Mouse (Mus musculus): ENCODE measurements around the gene Tmem97. TPM values are rescaled to one million over a fixed set of nuclear protein-coding genes. Genes with fewer than 3 reads are reported as not detected.

Tmem97 gene
- polyA plus RNA-seq, 1 experiment from 2014 or later = 66.7 TPM

DNA sequence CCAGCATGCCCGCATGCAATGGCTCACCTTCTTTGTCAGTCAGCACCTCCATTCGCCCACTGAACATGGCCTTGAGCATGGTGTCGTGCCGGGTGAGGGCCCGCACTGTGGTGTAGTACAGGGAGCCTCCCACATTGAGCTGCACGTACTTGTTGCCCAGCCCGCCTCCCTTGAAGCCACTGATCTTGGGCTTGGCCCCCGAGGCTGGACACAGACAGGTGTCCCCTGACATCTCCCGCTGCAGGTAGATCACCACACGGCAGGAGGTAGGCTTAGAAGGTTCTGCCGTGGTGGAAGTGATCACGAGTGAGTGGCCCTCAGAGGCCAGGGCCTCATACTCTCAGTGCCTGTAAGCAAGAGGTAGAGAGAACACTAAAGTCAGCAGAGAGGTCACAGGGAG is 20.6 kb downstream of the Tmem97 start:
- Histone ChIP-seq H3K4me3 (no peak overlapping the region), H3K9me3 (no peaks in the 10 kb centered on the region), H3K9ac (no peak overlapping the region), H3K36me3 (peaks cover 62% of the 10 kb centered on the region), H3K27ac (no peak overlapping the region), H3K27me3 (no peaks in the 10 kb centered on the region), H3K4me2 (no peak overlapping the region), H3K4me1 (peaks cover 8% of the 10 kb centered on the region)
- ATAC-seq (ENCODE audit: insufficient number of reproducible peaks, insufficient read depth, low FRiP score, low TSS enrichment, low read depth) = no peak
- 88% methylated on average over 12 of the region's 12 CpGs for WGBS

GRCm38 (mm10) chr11:78528714-78529113 is 21.9 kb downstream of the Tmem97 start:
- 88% methylated on average over 9 of the region's 9 CpGs for WGBS
- peaks cover 75% of the 10 kb centered on the region for H3K36me3 ChIP-seq
- no peaks in the 10 kb centered on the region for H3K9me3 ChIP-seq
- no peak overlapping the region for H3K27ac ChIP-seq
- H3K4me3 ChIP-seq = no peak overlapping the region
- H3K9ac ChIP-seq = no peak overlapping the region
- H3K4me1 ChIP-seq = no peaks in the 10 kb centered on the region
- H3K4me2 ChIP-seq = no peak overlapping the region
- ATAC-seq (ENCODE audit: insufficient number of reproducible peaks, insufficient read depth, low FRiP score, low TSS enrichment, low read depth) = no peak
- no peaks in the 10 kb centered on the region for H3K27me3 ChIP-seq

- Histone ChIP-seq H3K9ac (no peak overlapping the region), H3K27ac (no peak overlapping the region), H3K4me2 (no peak overlapping the region), H3K36me3 (peaks cover 99% of the 10 kb centered on the region), H3K9me3 (no peaks in the 10 kb centered on the region), H3K4me1 (no peaks in the 10 kb centered on the region), H3K27me3 (no peaks in the 10 kb centered on the region), H3K4me3 (no peak overlapping the region)
- 82% methylated on average over 2 of the region's 2 CpGs for WGBS
- ATAC-seq (ENCODE audit: insufficient number of reproducible peaks, insufficient read depth, low FRiP score, low TSS enrichment, low read depth) = no peak
Observed at GRCm38 (mm10) chr11:78524838-78525237, 25.7 kb downstream of the Tmem97 start.

DNA sequence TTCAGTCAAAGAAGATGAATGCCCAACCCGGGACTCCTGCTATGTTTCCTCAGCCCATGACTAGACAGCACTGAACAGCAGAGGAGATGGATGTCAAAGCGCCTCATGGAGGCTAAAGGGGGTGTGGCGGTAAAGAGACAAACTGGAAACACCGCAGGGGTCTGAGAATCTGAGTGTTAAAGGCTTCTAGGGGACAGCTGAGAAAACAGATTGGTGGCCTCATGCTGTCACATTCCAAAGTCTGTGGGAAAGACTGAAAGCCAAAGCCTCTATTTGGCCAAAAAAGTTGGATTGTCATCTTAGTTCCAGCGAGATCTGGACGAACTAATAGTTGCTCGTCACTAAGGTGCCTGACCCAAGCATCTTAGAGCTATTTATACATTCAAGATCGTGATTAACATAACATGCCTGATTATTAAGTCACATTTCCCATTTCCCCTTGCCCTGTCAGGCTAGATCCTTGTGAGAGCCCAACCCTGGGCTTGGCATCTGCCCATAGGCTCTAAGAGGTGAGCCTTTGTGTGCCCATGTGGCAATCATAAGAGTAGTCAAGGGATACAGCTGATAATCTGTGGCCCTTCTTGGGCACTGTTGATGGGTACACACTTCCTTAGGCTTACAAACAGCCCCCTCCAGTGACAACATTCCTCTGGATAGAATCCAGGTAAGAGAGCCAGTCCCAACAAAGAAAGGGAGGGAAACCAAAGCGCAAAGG is 27.2 kb downstream of the Tmem97 start:
- H3K9me3 ChIP-seq = no peaks in the 10 kb centered on the region
- H3K4me1 ChIP-seq = no peaks in the 10 kb centered on the region
- H3K36me3 ChIP-seq = peaks cover 98% of the 10 kb centered on the region
- no peak for ATAC-seq (ENCODE audit: insufficient number of reproducible peaks, insufficient read depth, low FRiP score, low TSS enrichment, low read depth)
- WGBS = 89% methylated on average over 9 of the region's 9 CpGs
- H3K4me3 ChIP-seq = no peak overlapping the region
- H3K4me2 ChIP-seq = no peak overlapping the region
- H3K9ac ChIP-seq = no peak overlapping the region
- H3K27ac ChIP-seq = no peak overlapping the region
- H3K27me3 ChIP-seq = no peaks in the 10 kb centered on the region

- no peak for ATAC-seq (ENCODE audit: insufficient number of reproducible peaks, insufficient read depth, low FRiP score, low TSS enrichment, low read depth)
- 93% methylated on average over 1 of the region's 1 CpGs for WGBS
- no peaks in the 10 kb centered on the region for H3K4me1 ChIP-seq
- peaks cover 98% of the 10 kb centered on the region for H3K36me3 ChIP-seq
- H3K27me3 ChIP-seq = no peaks in the 10 kb centered on the region
- H3K9ac ChIP-seq = no peak overlapping the region
- H3K4me2 ChIP-seq = no peak overlapping the region
- H3K27ac ChIP-seq = no peak overlapping the region
- H3K4me3 ChIP-seq = no peak overlapping the region; the same call in 1 of the 2 replicates
- no peaks in the 10 kb centered on the region for H3K9me3 ChIP-seq
Observed at GRCm38 (mm10) chr11:78522481-78522997, 28.0 kb downstream of the Tmem97 start.

DNA sequence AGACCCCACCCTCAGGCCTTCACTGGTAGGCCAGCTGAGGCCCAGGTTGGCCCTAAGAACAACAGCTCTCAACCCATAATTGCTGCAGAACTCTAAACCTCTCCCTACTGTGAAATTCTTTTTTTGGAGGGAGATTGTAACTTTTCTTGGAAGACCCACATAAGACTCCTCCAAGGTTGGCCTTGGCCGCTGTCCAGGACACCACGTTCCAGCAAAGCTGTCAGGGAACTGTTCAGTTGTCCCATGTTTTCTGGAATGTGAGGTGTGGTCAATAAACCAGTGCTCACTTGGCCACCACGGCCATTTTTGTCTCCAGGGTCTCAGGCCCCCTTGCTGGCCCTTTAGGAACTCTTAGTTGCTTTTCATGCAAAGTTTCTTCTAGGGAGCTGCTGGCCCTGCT is 28.7 kb downstream of the Tmem97 start:
- no peak overlapping the region for H3K9ac ChIP-seq
- WGBS = 96% methylated on average over 3 of the region's 3 CpGs
- H3K36me3 ChIP-seq = peaks cover 94% of the 10 kb centered on the region

GRCm38 (mm10) chr11:78518931-78519330 is 31.6 kb downstream of the Tmem97 start:
- Histone ChIP-seq H3K4me3 (no peak overlapping the region), H3K9ac (no peak overlapping the region), H3K4me1 (0 out of 2 replicates have a peak, but pooled peaks cover under 1% of the 10 kb centered on the region), H3K36me3 (peaks cover 94% of the 10 kb centered on the region), H3K4me2 (no peak overlapping the region), H3K27me3 (no peaks in the 10 kb centered on the region), H3K27ac (no peak overlapping the region), H3K9me3 (no peaks in the 10 kb centered on the region)
- ATAC-seq (ENCODE audit: insufficient number of reproducible peaks, insufficient read depth, low FRiP score, low TSS enrichment, low read depth) = no peak
- WGBS = 93% methylated on average over 10 of the region's 10 CpGs

More for the DNA sequence above, 28.7 kb downstream of the Tmem97 start:
- Histone ChIP-seq H3K4me3 (no peak overlapping the region), H3K4me1 (no peaks in the 10 kb centered on the region), H3K9me3 (no peaks in the 10 kb centered on the region), H3K27ac (no peak overlapping the region), H3K4me2 (no peak overlapping the region), H3K27me3 (no peaks in the 10 kb centered on the region)
- ATAC-seq (ENCODE audit: insufficient number of reproducible peaks, insufficient read depth, low FRiP score, low TSS enrichment, low read depth) = no peak

DNA sequence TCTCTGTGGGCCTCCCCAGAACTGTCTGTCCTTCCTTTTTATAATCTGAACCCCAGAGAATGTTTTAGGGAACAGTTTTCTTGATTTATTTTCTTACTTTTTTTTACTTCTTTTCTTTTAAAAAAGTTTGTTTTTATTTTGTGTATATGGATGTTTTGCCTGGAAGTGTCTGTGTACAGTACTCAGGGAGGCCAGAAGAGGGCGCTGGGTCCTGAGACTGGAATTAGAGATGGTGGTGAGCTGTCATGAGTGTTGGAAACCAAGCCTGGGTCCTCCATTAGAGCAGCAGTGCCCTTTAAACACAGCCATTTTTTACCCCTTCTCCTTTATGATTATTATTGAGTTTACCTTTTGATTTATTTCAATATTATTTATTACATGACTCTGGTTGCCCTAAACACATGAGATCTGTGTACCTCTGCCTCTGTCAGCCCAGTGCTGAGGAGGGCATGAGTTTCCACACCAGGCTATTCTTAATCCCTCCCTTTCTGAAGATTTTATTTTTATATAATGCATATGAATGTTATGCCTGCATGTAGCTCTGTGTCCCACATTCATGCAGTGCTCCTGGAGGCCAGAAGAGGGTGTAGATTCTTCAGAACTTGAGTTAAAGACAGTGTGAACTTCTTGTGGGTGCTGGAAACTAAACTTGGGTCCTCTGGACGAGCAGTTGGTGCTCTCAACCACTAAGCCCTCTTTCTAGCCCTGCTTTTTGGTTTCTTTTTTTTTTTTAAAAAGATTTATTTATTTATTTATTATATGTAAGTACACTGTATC is 34.8 kb downstream of the Tmem97 start:
- no peaks in the 10 kb centered on the region for H3K9me3 ChIP-seq
- no peak overlapping the region for H3K4me3 ChIP-seq
- H3K4me1 ChIP-seq = peaks cover 19% of the 10 kb centered on the region
- no peak overlapping the region for H3K4me2 ChIP-seq
- H3K9ac ChIP-seq = no peak overlapping the region
- no peak for ATAC-seq (ENCODE audit: insufficient number of reproducible peaks, insufficient read depth, low FRiP score, low TSS enrichment, low read depth)
- no peak overlapping the region for H3K27ac ChIP-seq
- 55% methylated on average over 2 of the region's 2 CpGs for WGBS
- H3K27me3 ChIP-seq = no peaks in the 10 kb centered on the region
- H3K36me3 ChIP-seq = peaks cover 65% of the 10 kb centered on the region

DNA sequence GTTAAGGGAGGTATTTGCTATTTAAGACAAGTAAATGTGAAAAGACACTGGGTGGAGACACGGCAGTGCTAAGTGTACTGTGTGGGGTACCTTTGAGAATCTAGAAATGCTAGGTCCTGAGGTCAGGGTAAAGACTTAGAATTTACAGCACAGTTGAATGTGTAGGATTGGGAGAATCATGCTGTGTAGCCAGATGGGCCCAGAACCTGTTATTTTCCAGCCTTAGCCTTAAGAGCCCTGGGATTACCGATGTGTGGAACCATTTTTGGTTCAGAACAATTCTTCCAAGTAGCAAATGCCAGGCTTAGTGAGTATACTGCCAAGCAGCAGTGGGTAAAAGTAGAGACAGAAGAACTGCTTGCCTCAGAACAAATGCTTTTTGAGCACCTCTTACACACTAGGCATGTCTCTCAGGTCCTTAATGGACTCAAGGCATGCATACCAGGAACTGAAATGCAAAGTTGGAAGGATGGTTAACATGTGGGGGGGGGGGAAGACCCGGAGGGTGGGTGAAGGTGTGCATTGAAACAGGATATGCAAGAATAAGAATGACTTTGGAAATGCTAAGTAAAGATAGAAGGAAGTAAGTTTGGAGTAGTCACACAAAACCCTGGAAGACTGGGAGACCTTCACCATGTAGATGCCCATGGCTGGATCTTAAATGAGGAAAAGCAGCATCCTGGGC is 37.3 kb downstream of the Tmem97 start:
- Histone ChIP-seq H3K27me3 (no peaks in the 10 kb centered on the region), H3K27ac (no peak overlapping the region), H3K4me3 (peak overlapping the region; percentile 77), H3K9me3 (no peaks in the 10 kb centered on the region), H3K9ac (peak overlapping the region; percentile 94), H3K4me2 (peak overlapping the region; percentile 91), H3K4me1 (peaks cover 19% of the 10 kb centered on the region), H3K36me3 (peaks cover 59% of the 10 kb centered on the region)
- ATAC-seq (ENCODE audit: insufficient number of reproducible peaks, insufficient read depth, low FRiP score, low TSS enrichment, low read depth) = no peak
- 70% methylated on average over 3 of the region's 3 CpGs for WGBS

DNA sequence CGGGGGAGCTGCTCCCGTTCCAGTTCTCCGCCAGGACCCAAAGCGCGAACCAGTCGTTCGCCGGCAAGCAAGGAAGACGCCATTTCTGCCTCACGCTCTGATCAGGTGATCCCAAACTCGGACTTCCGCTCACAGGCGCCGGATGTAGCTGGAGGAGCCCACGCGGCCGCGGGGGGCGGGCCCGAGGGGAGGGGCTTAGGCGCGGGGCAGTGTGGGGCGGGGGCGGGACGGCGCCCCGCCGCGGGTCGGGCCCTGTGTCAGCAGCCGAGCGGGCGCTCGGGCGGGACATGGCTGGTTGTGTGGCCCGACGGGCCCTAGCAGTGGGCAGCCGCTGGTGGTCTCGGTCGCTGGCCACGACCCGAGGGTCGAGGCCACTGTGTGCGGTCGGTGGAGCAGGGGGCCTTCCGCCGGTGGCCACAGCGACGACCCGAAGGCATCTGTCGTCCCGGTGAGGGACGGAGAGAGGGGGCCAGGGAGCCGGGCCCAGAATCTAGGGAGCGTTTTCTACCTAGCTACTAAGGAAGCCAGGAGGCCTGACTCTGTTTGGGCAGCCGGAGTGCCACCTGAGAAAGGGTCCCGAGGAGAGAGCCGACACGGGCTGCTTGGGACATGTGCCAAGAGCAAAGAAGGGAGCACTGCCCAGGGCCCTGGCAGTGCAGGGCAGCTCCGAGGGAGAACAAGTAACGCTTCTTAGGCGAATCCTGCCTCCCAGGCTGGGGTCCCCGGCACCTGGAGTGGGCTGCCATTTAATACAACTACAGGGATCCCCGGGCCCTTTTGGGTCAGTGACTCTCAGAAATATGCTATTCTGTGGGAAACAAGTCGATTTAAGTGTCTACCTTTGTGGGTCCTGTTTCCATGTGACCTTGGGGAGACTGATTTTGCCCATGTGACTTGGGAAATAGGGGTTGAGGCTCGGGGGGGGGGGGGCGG is 38.3 kb downstream of the Tmem97 start, which contains the start of the genes Tmem199 and Poldip2:
TSS of gene Tmem199 (minus strand) at position 148 of the 933 bp plus-strand sequence.
TSS of gene Poldip2 (plus strand) at position 169 of the 933 bp plus-strand sequence.
- Histone ChIP-seq H3K4me2 (peak within 1 kb of the TSS; percentile 91), H3K9me3 (no peaks in the 10 kb centered on the region), H3K4me1 (peaks cover 19% of the 10 kb centered on the region), H3K27ac (peak within 1 kb of the TSS; percentile 83), H3K27me3 (no peaks in the 10 kb centered on the region), H3K4me3 (peak within 1 kb of the TSS; percentile 77), H3K9ac (peak within 1 kb of the TSS; percentile 94), H3K36me3 (peaks cover 59% of the 10 kb centered on the region)
- WGBS = under 1% methylated on average over 66 of the region's 67 CpGs
- peak; percentile 93 for ATAC-seq (ENCODE audit: insufficient number of reproducible peaks, insufficient read depth, low FRiP score, low TSS enrichment, low read depth)
